Mouse (Mus musculus): ENCODE data around the gene Dcst1.

GRCm38 (mm10) chr3:89322131-89322500 is 42.9 kb downstream of the Dcst1 start:
- TF ChIP-seq MAX (IDR thresholded peaks at IDR 0.05) (no peak), CTCF (IDR thresholded peaks at IDR 0.05; ENCODE audit: control insufficient read depth, insufficient read depth, insufficient read length) (no peak), USF1 (IDR thresholded peaks at IDR 0.05; ENCODE audit: low read depth) (no peak), MYOD1 (IDR thresholded peaks at IDR 0.05; ENCODE audit: control insufficient read depth, insufficient read length, low read depth) (no peak)
